Mouse (Mus musculus): Measurements from ENCODE around the gene Naip5. TPM values are rescaled to one million over a fixed set of nuclear protein-coding genes. Genes with fewer than 3 reads are reported as not detected.
"Not testable (repeated sequence)": the region's sequence is repeated elsewhere in the genome, so short reads cannot be mapped to it uniquely, and the experiment has no call there.

Naip5 gene
- polyA plus RNA-seq, 1 experiment = 2.3 TPM

GRCm38 (mm10) chr13:100201659-100202333, 44.3 kb downstream of the Naip5 start, which contains the start of gene Naip2:
Naip2 (minus strand) TSS chr13:100202092.
- TF ChIP-seq POLR2A (IDR thresholded peaks at IDR 0.05; ENCODE audit: borderline replicate concordance, extremely low read depth, low read depth, low read length) = 0 out of 2 replicates have a peak, but pooled peaks have one; percentile 21
- WGBS = 28% methylated on average over 3 of the region's 3 CpGs
- H3K4me3 ChIP-seq (replicated peaks; ENCODE audit: extremely low read depth, low read depth, low read length) = peak within 1 kb of the TSS; percentile 46
- DNase-seq; H3K4me1 ChIP-seq (ENCODE audit: control insufficient read depth, insufficient read depth, low read length): not testable (repeated sequence)

GRCm38 (mm10) chr13:100200778-100201177, 45.3 kb downstream of the Naip5 start:
- TF ChIP-seq CTCF (IDR thresholded peaks at IDR 0.05; ENCODE audit: insufficient read depth, low read length) = no peak
- no peak for TF ChIP-seq POLR2A (IDR thresholded peaks at IDR 0.05; ENCODE audit: borderline replicate concordance, extremely low read depth, low read depth, low read length)
- Histone ChIP-seq H3K4me1 (ENCODE audit: control insufficient read depth, insufficient read depth, low read length) (no peaks in the 10 kb centered on the region), H3K4me3 (replicated peaks; ENCODE audit: extremely low read depth, low read depth, low read length) (no peak overlapping the region)
- no peak for DNase-seq

GRCm38 (mm10) chr13:100195421-100195820, 50.7 kb downstream of the Naip5 start:
- 51% methylated on average over 3 of the region's 3 CpGs for WGBS
- no peak for DNase-seq
- no peak for TF ChIP-seq POLR2A (IDR thresholded peaks at IDR 0.05; ENCODE audit: borderline replicate concordance, extremely low read depth, low read depth, low read length)
- TF ChIP-seq CTCF (IDR thresholded peaks at IDR 0.05; ENCODE audit: insufficient read depth, low read length) = no peak

GRCm38 (mm10) chr13:100183111-100183510, 63.0 kb downstream of the Naip5 start:
- not testable (repeated sequence) for DNase-seq; H3K4me1 ChIP-seq (ENCODE audit: control insufficient read depth, insufficient read depth, low read length); H3K4me3 ChIP-seq (replicated peaks; ENCODE audit: extremely low read depth, low read depth, low read length)

More at GRCm38 (mm10) chr13:100195421-100195820, 50.7 kb downstream of the Naip5 start:
- Histone ChIP-seq H3K4me3 (replicated peaks; ENCODE audit: extremely low read depth, low read depth, low read length) (no peak overlapping the region), H3K4me1 (ENCODE audit: control insufficient read depth, insufficient read depth, low read length) (no peaks in the 10 kb centered on the region)

GRCm38 (mm10) chr13:100174360-100174759, 71.8 kb downstream of the Naip5 start:
- not testable (repeated sequence) for H3K4me3 ChIP-seq (replicated peaks; ENCODE audit: extremely low read depth, low read depth, low read length); DNase-seq; H3K4me1 ChIP-seq (ENCODE audit: control insufficient read depth, insufficient read depth, low read length)
- WGBS = 58% methylated on average over 4 of the region's 5 CpGs

GRCm38 (mm10) chr13:100166378-100166777, 79.7 kb downstream of the Naip5 start:
- not testable (repeated sequence) for H3K4me1 ChIP-seq (ENCODE audit: control insufficient read depth, insufficient read depth, low read length); H3K4me3 ChIP-seq (replicated peaks; ENCODE audit: extremely low read depth, low read depth, low read length); DNase-seq
- WGBS = 68% methylated on average over 2 of the region's 2 CpGs

- H3K4me1 ChIP-seq (ENCODE audit: control insufficient read depth, insufficient read depth, low read length); DNase-seq; H3K4me3 ChIP-seq (replicated peaks; ENCODE audit: extremely low read depth, low read depth, low read length): not testable (repeated sequence)
These were observed 83.7 kb downstream of the Naip5 start for GRCm38 (mm10) chr13:100162467-100162866.

Other genes starting within 250 kb of the Naip5 start
- gene Mccc2, start 230.7 kb downstream of the Naip5 start, polyA plus RNA-seq (2012; rRNA removed) = 17.7 and 19.0 TPM in 2 replicates
- gene Bdp1, start 142.3 kb downstream of the Naip5 start, polyA plus RNA-seq (2012; rRNA removed) = 2.1 and 2.9 TPM in 2 replicates
- gene Serf1, start 138.3 kb downstream of the Naip5 start, polyA plus RNA-seq (2012; rRNA removed) = 2.8 and 5.1 TPM in 2 replicates
- 12.1 and 12.7 TPM in 2 replicates for gene Smn1, start 121.5 kb downstream of the Naip5 start, polyA plus RNA-seq (2012; rRNA removed)
- gene Naip2, start 44.2 kb downstream of the Naip5 start, polyA plus RNA-seq (2012; rRNA removed) = 1.9 and 2.3 TPM in 2 replicates
- 1.7 and 2.7 TPM in 2 replicates for gene Naip6, start 71.4 kb upstream of the Naip5 start, polyA plus RNA-seq (2012; rRNA removed)
- gene Naip1, start 206.5 kb upstream of the Naip5 start, polyA plus RNA-seq (2012; rRNA removed) = 0.12 TPM in 2 replicates
- gene Gtf2h2, start 246.3 kb upstream of the Naip5 start, polyA plus RNA-seq (2012; rRNA removed) = 16.9 and 17.2 TPM in 2 replicates

All from lung, adult 2 months (tissue).